Mouse (Mus musculus): ENCODE data around the gene Capzb.

Capzb gene

GRCm38 (mm10) chr4:139270168-139270567 is 77.5 kb downstream of the Capzb start:
- no peak for DNase-seq

- no peak for DNase-seq
Measured at GRCm38 (mm10) chr4:139271562-139271961, 78.9 kb downstream of the Capzb start.

- no peak for DNase-seq
Measured at GRCm38 (mm10) chr4:139272951-139273680, 80.4 kb downstream of the Capzb start.

GRCm38 (mm10) chr4:139274573-139274972 is 81.9 kb downstream of the Capzb start:
- DNase-seq, result no peak

GRCm38 (mm10) chr4:139276411-139276810 is 83.7 kb downstream of the Capzb start:
- no peak for DNase-seq

- DNase-seq, result no peak
Measured at GRCm38 (mm10) chr4:139280530-139280929, 87.8 kb downstream of the Capzb start.

- DNase-seq, result peak; percentile 40 to 63
Measured at GRCm38 (mm10) chr4:139281791-139282345, 89.2 kb downstream of the Capzb start.

GRCm38 (mm10) chr4:139282955-139283417 is 90.3 kb downstream of the Capzb start:
- DNase-seq, result peak; percentile 77 to 83

GRCm38 (mm10) chr4:139284877-139285276 is 92.2 kb downstream of the Capzb start:
- DNase-seq, result no peak

GRCm38 (mm10) chr4:139286234-139286633 is 93.5 kb downstream of the Capzb start:
- DNase-seq, result no peak

GRCm38 (mm10) chr4:139287122-139287863 is 94.6 kb downstream of the Capzb start:
- DNase-seq, result peak; percentile 91 to 92

GRCm38 (mm10) chr4:139289017-139289416 is 96.3 kb downstream of the Capzb start:
- DNase-seq, result peak; percentile 58 to 72

GRCm38 (mm10) chr4:139291099-139291498 is 98.4 kb downstream of the Capzb start:
- no peak for DNase-seq

GRCm38 (mm10) chr4:139292038-139292437 is 99.3 kb downstream of the Capzb start:
- no peak for DNase-seq

- peak; percentile 48 to 70 for DNase-seq
Measured at GRCm38 (mm10) chr4:139297566-139297965, 104.9 kb downstream of the Capzb start.

- DNase-seq, result no peak
Measured at GRCm38 (mm10) chr4:139298671-139299366, 106.1 kb downstream of the Capzb start.

GRCm38 (mm10) chr4:139301780-139302179 is 109.1 kb downstream of the Capzb start:
- DNase-seq, result no peak

- DNase-seq, result no peak
Measured at GRCm38 (mm10) chr4:139302241-139302640, 109.5 kb downstream of the Capzb start.

- no peak for DNase-seq
Measured at GRCm38 (mm10) chr4:139305521-139305920, 112.8 kb downstream of the Capzb start.

GRCm38 (mm10) chr4:139307916-139308315 is 115.2 kb downstream of the Capzb start:
- no peak for DNase-seq

- no peak for DNase-seq
Measured at GRCm38 (mm10) chr4:139309651-139310050, 117.0 kb downstream of the Capzb start.

- peak; percentile 99 for DNase-seq
Measured at GRCm38 (mm10) chr4:139310171-139310898, 117.6 kb downstream of the Capzb start, which contains the start of the genes Pqlc2 and Akr7a5. Pqlc2 (minus strand) TSS chr4:139310708. Akr7a5 (plus strand) TSS chr4:139310744.
